Mouse (Mus musculus) CH12.LX (cell line): ENCODE data around the gene Msi1.

Source experiments
- CHD2 ChIP-seq: IDR thresholded peaks from 2 replicates; pipeline ENCODE4 v1.6.1; 2011; ENCODE audit warnings: low read length, improper control_type of control experiment
- NRF1 ChIP-seq: IDR thresholded peaks from 2 replicates; pipeline ENCODE4 v1.6.1; 2014; ENCODE audit warnings: low read depth, mild to moderate bottlenecking, inconsistent platforms, low read length, improper control_type of control experiment, moderate library complexity
- POLR2A ChIP-seq: IDR thresholded peaks from 2 replicates; pipeline ENCODE4 v1.6.1; 2011; ENCODE audit warnings: low read depth, mild to moderate bottlenecking, improper control_type of control experiment, low read length
- ZNF384 ChIP-seq: IDR thresholded peaks from 2 replicates; pipeline ENCODE4 v1.6.1; 2012; ENCODE audit warnings: low read depth, low read length, improper control_type of control experiment, inconsistent platforms

DNA sequence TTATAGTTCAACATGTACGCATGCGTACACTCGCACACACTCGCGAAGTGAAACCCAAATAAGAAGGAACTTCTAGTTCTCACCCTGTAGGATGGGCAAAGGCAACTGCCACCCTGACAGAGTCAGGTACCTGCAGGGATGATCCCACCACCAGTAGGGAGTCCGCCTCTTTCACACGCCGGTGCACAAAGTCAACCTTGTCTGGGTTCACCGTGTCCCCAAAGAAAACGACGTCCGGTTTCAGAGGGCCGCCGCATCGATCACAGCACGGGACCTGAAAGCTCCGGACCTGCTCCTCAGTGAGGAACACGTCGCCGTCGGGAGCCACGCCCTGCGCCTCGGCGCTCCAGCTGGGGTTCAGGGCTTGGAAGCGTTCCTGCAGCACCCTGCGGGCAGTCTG is 50.7 kb downstream of the Msi1 start:
- TF ChIP-seq ZNF384 (no peak), POLR2A (no peak), NRF1 (no peak), CHD2 (no peak)
